Comparison of ENCODE assay signal across 8 mouse cellular contexts in genomic region chr12:101958960-101959780, GRCm38 (mm10). TPM values are rescaled to one million over a fixed set of nuclear protein-coding genes. Genes with fewer than 3 reads are reported as not detected.
DNase-seq lines count a peak whose midpoint lies in the region; ATAC-seq lines count a peak whose summit lies in the region.
"Not testable (repeated sequence)": the region's sequence is repeated elsewhere in the genome, so short reads cannot be mapped to it uniquely, and the experiment has no call there.

No protein-coding gene starts in this region.

- not testable (repeated sequence) for H3K4me1 ChIP-seq in embryonic facial prominence, embryonic 12.5 days
- peaks cover 12% of the 10 kb centered on the region for H3K4me1 ChIP-seq in hindbrain, embryonic 12.5 days
- peaks cover 12% of the 10 kb centered on the region for H3K4me1 ChIP-seq in kidney, embryonic 16.5 days (ENCODE audit: insufficient read depth, low read length)
- H3K4me1 ChIP-seq in liver, embryonic 13.5 days (replicated peaks) = peaks cover 30% of the 10 kb centered on the region

- 88% methylated on average over 5 of the region's 5 CpGs for WGBS in embryonic facial prominence, embryonic 12.5 days
- WGBS in hindbrain, embryonic 12.5 days = 92% methylated on average over 5 of the region's 5 CpGs
- WGBS in kidney, embryonic 16.5 days = 93% methylated on average over 5 of the region's 5 CpGs
- WGBS in liver, embryonic 13.5 days (ENCODE audit: insufficient replicate concordance) = 75% methylated on average over 5 of the region's 5 CpGs

- not testable (repeated sequence) for H3K4me3 ChIP-seq in embryonic facial prominence, embryonic 12.5 days; hindbrain, embryonic 12.5 days
- H3K4me3 ChIP-seq in kidney, embryonic 16.5 days (ENCODE audit: low read length) = peak overlapping the region; percentile 94; the same call in 1 of the 2 replicates
- H3K4me3 ChIP-seq in liver, embryonic 13.5 days (replicated peaks) = peak overlapping the region; percentile 94; the same call in 1 of the 2 replicates

- not testable (repeated sequence) for H3K27me3 ChIP-seq in embryonic facial prominence, embryonic 12.5 days; hindbrain, embryonic 12.5 days; kidney, embryonic 16.5 days (ENCODE audit: insufficient read depth, low read length); liver, embryonic 13.5 days

- not testable (repeated sequence) for ATAC-seq in embryonic facial prominence, embryonic 12.5 days (ENCODE audit: insufficient number of reproducible peaks, insufficient read depth, low FRiP score, low TSS enrichment); kidney, embryonic 16.5 days (ENCODE audit: low FRiP score, low TSS enrichment); liver, embryonic 13.5 days (ENCODE audit: low read depth)
- ATAC-seq in granulocyte monocyte progenitor cell, adult 5-6 weeks (replicated peaks; ENCODE audit: poor library complexity, severe bottlenecking) = peak; percentile 73
- ATAC-seq in hindbrain, embryonic 12.5 days (ENCODE audit: low FRiP score) = peak; percentile 8; the same call in 1 of the 2 replicates
- peak; percentile 44 for ATAC-seq in megakaryocyte progenitor cell, adult 5-6 weeks (replicated peaks; ENCODE audit: poor library complexity)

- H3K4me2 ChIP-seq in embryonic facial prominence, embryonic 12.5 days (replicated peaks) = peak overlapping the region; percentile 35
- H3K4me2 ChIP-seq in hindbrain, embryonic 12.5 days (replicated peaks) = peak overlapping the region; percentile 31; the same call in 1 of the 2 replicates
- H3K4me2 ChIP-seq in kidney, embryonic 16.5 days (replicated peaks; ENCODE audit: low read depth, low read length) = peak overlapping the region; percentile 56
- H3K4me2 ChIP-seq in liver, embryonic 13.5 days = peak overlapping the region; percentile 48

- not testable (repeated sequence) for H3K9me3 ChIP-seq in embryonic facial prominence, embryonic 12.5 days; hindbrain, embryonic 12.5 days (replicated peaks); kidney, embryonic 16.5 days (ENCODE audit: low read length); liver, embryonic 13.5 days (replicated peaks)

- DNase-seq in A20 (ENCODE audit: low read depth, low spot score) = peak; percentile 55
- DNase-seq in liver, embryonic 13.5 days = not testable (repeated sequence)
- DNase-seq in spleen, postnatal 36 days (ENCODE audit: low spot score in 2 of 2) = peak; percentile 5 to 30

- not testable (repeated sequence) for H3K27ac ChIP-seq in embryonic facial prominence, embryonic 12.5 days; hindbrain, embryonic 12.5 days; kidney, embryonic 16.5 days (ENCODE audit: low read length)
- H3K27ac ChIP-seq in liver, embryonic 13.5 days = 0 out of 2 replicates have a peak overlapping the region, but pooled peaks have one; percentile 11

- not testable (repeated sequence) for H3K9ac ChIP-seq in embryonic facial prominence, embryonic 12.5 days; hindbrain, embryonic 12.5 days; kidney, embryonic 16.5 days (replicated peaks; ENCODE audit: low read length)
- peak overlapping the region; percentile 48 for H3K9ac ChIP-seq in liver, embryonic 13.5 days

- H3K36me3 ChIP-seq in embryonic facial prominence, embryonic 12.5 days; hindbrain, embryonic 12.5 days; kidney, embryonic 16.5 days (ENCODE audit: insufficient read depth, low read length); liver, embryonic 13.5 days: not testable (repeated sequence)

RNA-seq across cellular contexts. Expression of gene Atxn3, which starts 1.1 kb away (rescaled TPM):
- 9.9 and 11.2 TPM in 2 replicates for polyA plus RNA-seq in embryonic facial prominence, embryonic 12.5 days (2016; fragmentation: Nextera tagmentation; extraction: Ambion mirVana)
- total RNA-seq in granulocyte monocyte progenitor cell, adult 5-6 weeks (2014; fragmentation: Nextera tagmentation) = 28.8 and 31.3 TPM in 2 replicates
- 56.4 and 74.5 TPM in 2 replicates for total RNA-seq in granulocyte monocyte progenitor cell, adult 5-6 weeks (2017)
- polyA plus RNA-seq in hindbrain, embryonic 12.5 days (2016; fragmentation: Nextera tagmentation; extraction: Ambion mirVana) = 16.2 and 17.5 TPM in 2 replicates
- polyA plus RNA-seq in kidney, embryonic 16.5 days (2015; fragmentation: Nextera tagmentation; extraction: Ambion mirVana) = 12.5 and 14.0 TPM in 2 replicates
- polyA plus RNA-seq in liver, embryonic 13.5 days (2015; fragmentation: Nextera tagmentation; extraction: Ambion mirVana) = 10.5 and 16.8 TPM in 2 replicates
- 22.0 and 22.5 TPM in 2 replicates for total RNA-seq in megakaryocyte progenitor cell, adult 5-6 weeks (2015)
- total RNA-seq in megakaryocyte progenitor cell, adult 5-6 weeks (2017) = 49.8 and 56.1 TPM in 2 replicates

RNA-seq across cellular contexts. Expression of gene Cpsf2, which starts 16.6 kb away (rescaled TPM):
- polyA plus RNA-seq in embryonic facial prominence, embryonic 12.5 days (2016; fragmentation: Nextera tagmentation; extraction: Ambion mirVana) = 32.2 and 33.9 TPM in 2 replicates
- 21.9 and 24.9 TPM in 2 replicates for total RNA-seq in granulocyte monocyte progenitor cell, adult 5-6 weeks (2014; fragmentation: Nextera tagmentation)
- 55.8 and 57.1 TPM in 2 replicates for total RNA-seq in granulocyte monocyte progenitor cell, adult 5-6 weeks (2017)
- polyA plus RNA-seq in hindbrain, embryonic 12.5 days (2016; fragmentation: Nextera tagmentation; extraction: Ambion mirVana) = 34.2 and 36.5 TPM in 2 replicates
- 27.4 and 29.9 TPM in 2 replicates for polyA plus RNA-seq in kidney, embryonic 16.5 days (2015; fragmentation: Nextera tagmentation; extraction: Ambion mirVana)
- 24.7 and 28.5 TPM in 2 replicates for polyA plus RNA-seq in liver, embryonic 13.5 days (2015; fragmentation: Nextera tagmentation; extraction: Ambion mirVana)
- 35.5 and 37.5 TPM in 2 replicates for total RNA-seq in megakaryocyte progenitor cell, adult 5-6 weeks (2015)
- 46.5 and 61.3 TPM in 2 replicates for total RNA-seq in megakaryocyte progenitor cell, adult 5-6 weeks (2017)

RNA-seq across cellular contexts. Expression of gene Trip11, which starts 46.1 kb away (rescaled TPM):
- polyA plus RNA-seq in embryonic facial prominence, embryonic 12.5 days (2016; fragmentation: Nextera tagmentation; extraction: Ambion mirVana) = 26.6 and 28.5 TPM in 2 replicates
- total RNA-seq in granulocyte monocyte progenitor cell, adult 5-6 weeks (2014; fragmentation: Nextera tagmentation) = 21.3 and 24.3 TPM in 2 replicates
- 38.2 and 47.5 TPM in 2 replicates for total RNA-seq in granulocyte monocyte progenitor cell, adult 5-6 weeks (2017)
- 25.7 and 28.5 TPM in 2 replicates for polyA plus RNA-seq in hindbrain, embryonic 12.5 days (2016; fragmentation: Nextera tagmentation; extraction: Ambion mirVana)
- 20.9 and 22.8 TPM in 2 replicates for polyA plus RNA-seq in kidney, embryonic 16.5 days (2015; fragmentation: Nextera tagmentation; extraction: Ambion mirVana)
- 8.9 and 9.0 TPM in 2 replicates for polyA plus RNA-seq in liver, embryonic 13.5 days (2015; fragmentation: Nextera tagmentation; extraction: Ambion mirVana)
- 25.7 and 29.4 TPM in 2 replicates for total RNA-seq in megakaryocyte progenitor cell, adult 5-6 weeks (2015)
- 34.6 and 43.2 TPM in 2 replicates for total RNA-seq in megakaryocyte progenitor cell, adult 5-6 weeks (2017)
